Mouse (Mus musculus): ENCODE measurements around the gene Tmod3. TPM values are rescaled to one million over a fixed set of nuclear protein-coding genes. Genes with fewer than 3 reads are reported as not detected.

The Tmod3 gene
- total and polyA plus RNA-seq, 2 experiments from 2014 or later: 35.8 to 65.5 TPM

DNA sequence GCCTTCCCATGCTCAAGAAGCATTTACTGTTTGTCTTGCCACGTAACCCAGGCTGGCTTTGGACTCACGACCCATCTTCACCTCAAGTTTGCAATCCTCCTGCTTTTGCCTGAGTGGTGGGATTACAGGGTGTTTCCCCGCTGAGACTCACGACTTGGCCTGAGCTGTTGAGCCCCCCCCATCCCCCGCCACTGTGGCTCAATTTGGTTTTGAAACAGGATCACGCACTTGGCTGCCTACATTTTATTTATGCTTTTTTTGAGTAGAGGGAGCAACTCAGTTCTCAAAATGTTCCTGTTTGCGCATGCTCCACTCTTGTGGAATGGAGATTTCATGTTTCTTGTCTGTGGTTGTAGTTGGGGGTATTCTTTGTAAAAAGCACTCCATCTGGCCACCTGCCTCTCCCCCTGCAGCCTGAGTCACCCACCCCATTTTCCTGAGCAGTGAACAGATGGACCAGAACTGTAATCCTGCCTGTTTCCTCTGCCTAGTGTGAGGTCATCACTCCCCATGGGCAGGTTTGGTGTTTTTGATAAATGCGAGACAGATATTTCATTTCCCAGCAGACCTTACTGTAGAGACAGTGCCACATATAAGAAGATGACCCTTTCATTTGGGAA, 80.2 kb downstream of the Tmod3 start:
- no peak overlapping the region; the same call in 1 of the 2 replicates for H3K9ac ChIP-seq (replicated peaks; ENCODE audit: low read length, poor library complexity, severe bottlenecking)
- DNase-seq (ENCODE audit: low spot score): peak; percentile 51
- H3K4me1 ChIP-seq (ENCODE audit: insufficient read depth, low read length): no peaks in the 10 kb centered on the region
- H3K9me3 ChIP-seq (ENCODE audit: low read length): no peaks in the 10 kb centered on the region
- no peak overlapping the region for H3K4me3 ChIP-seq (ENCODE audit: low read depth, low read length)
- H3K27me3 ChIP-seq (ENCODE audit: insufficient read depth, low read length): no peaks in the 10 kb centered on the region
- peaks cover 7% of the 10 kb centered on the region for H3K36me3 ChIP-seq (ENCODE audit: insufficient read depth, low read length)
- H3K4me2 ChIP-seq (ENCODE audit: low read depth, low read length, poor library complexity, severe bottlenecking): no peak overlapping the region
- TF ChIP-seq CTCF (IDR thresholded peaks at IDR 0.05): no peak
- ATAC-seq (ENCODE audit: low FRiP score): no peak
- no peak overlapping the region for H3K27ac ChIP-seq (ENCODE audit: low read depth, low read length)
- WGBS: 44% methylated on average over 8 of the region's 8 CpGs

DNA sequence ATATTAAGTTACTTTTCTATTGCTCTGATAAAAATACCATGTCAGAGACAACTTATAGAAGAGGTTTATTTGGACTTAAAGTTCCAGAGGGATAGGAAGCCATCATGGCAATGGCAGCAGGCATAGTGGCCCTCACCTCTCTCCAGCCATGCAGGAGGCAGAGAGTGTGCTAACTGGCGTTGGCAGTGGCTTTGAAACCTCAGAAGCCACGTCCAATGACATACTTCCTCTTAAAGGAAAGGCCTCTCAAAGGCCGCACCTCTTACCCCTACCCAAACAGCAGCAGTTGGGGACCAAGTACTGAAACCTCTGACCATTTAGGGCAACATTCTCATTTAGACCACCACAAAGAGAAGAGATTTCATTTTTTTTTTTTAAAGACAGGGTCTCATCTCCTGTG, 82.2 kb downstream of the Tmod3 start:
- Histone ChIP-seq H3K27me3 (ENCODE audit: insufficient read depth, low read length) (no peaks in the 10 kb centered on the region), H3K9me3 (ENCODE audit: low read length) (no peaks in the 10 kb centered on the region), H3K27ac (ENCODE audit: low read depth, low read length) (no peak overlapping the region), H3K4me3 (ENCODE audit: low read depth, low read length) (no peak overlapping the region), H3K4me1 (ENCODE audit: insufficient read depth, low read length) (no peaks in the 10 kb centered on the region), H3K36me3 (ENCODE audit: insufficient read depth, low read length) (0 out of 2 replicates have a peak, but pooled peaks cover 3% of the 10 kb centered on the region), H3K4me2 (ENCODE audit: low read depth, low read length, poor library complexity, severe bottlenecking) (no peak overlapping the region), H3K9ac (replicated peaks; ENCODE audit: low read length, poor library complexity, severe bottlenecking) (no peak overlapping the region)
- WGBS: 75% methylated on average over 3 of the region's 3 CpGs
- no peak for TF ChIP-seq CTCF (IDR thresholded peaks at IDR 0.05)
- ATAC-seq (ENCODE audit: low FRiP score): no peak
- no peak for DNase-seq (ENCODE audit: low spot score)

DNA sequence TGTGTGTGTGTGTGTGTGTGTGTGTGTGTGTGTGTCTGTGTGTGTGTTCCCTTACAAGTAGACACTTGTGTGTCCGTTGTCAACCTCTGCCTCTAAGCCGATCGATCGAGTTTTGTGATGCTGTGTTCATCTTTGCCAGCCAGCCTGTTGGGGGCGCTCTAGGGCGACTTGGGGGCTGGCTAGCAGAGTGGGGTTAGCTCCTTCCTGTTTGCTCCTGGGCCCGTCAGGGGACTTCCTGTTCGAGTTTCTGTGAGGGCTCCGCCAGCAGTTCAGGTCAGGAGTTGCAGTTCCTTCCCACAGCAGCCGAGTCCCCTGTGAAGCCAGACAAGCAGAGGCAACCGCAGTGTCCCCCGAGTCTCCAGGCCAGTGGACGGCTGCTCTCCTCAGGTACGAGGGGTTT, 91.2 kb downstream of the Tmod3 start:
- H3K4me3 ChIP-seq (ENCODE audit: low read depth, low read length): no peak overlapping the region
- no peak overlapping the region for H3K9ac ChIP-seq (replicated peaks; ENCODE audit: low read length, poor library complexity, severe bottlenecking)
- 80% methylated on average over 14 of the region's 14 CpGs for WGBS
- H3K4me2 ChIP-seq (ENCODE audit: low read depth, low read length, poor library complexity, severe bottlenecking): no peak overlapping the region
- no peak overlapping the region for H3K27ac ChIP-seq (ENCODE audit: low read depth, low read length)
- H3K27me3 ChIP-seq (ENCODE audit: insufficient read depth, low read length): no peaks in the 10 kb centered on the region
- DNase-seq (ENCODE audit: low spot score) (peak; percentile 31), ATAC-seq (ENCODE audit: low FRiP score) (no peak)
- H3K9me3 ChIP-seq (ENCODE audit: low read length): no peaks in the 10 kb centered on the region
- peak; percentile 40; the same call in 1 of the 2 replicates for TF ChIP-seq CTCF (IDR thresholded peaks at IDR 0.05)
- H3K4me1 ChIP-seq (ENCODE audit: insufficient read depth, low read length): no peaks in the 10 kb centered on the region
- H3K36me3 ChIP-seq (ENCODE audit: insufficient read depth, low read length): peaks cover 24% of the 10 kb centered on the region

DNA sequence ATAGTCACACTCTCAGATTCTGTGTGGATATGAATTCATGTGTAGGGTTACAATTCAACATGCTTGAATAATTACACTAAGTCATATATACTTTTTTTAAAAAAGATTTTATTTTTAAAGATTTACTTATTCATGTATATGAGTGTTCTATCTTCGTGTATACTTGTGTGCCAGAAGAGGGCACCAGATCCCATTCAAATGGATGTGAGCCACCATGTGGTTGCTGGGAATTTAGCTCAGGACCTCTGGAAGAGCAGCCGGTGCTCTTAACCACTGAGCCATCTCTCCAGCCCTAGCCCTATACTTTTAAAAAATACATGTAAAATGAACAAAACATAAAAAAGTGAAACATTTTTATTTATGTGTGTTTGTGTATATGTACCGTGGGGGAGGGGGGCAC, 91.9 kb downstream of the Tmod3 start:
- DNase-seq (ENCODE audit: low spot score) (no peak), ATAC-seq (ENCODE audit: low FRiP score) (no peak)
- Histone ChIP-seq H3K27ac (ENCODE audit: low read depth, low read length) (no peak overlapping the region), H3K4me1 (ENCODE audit: insufficient read depth, low read length) (no peaks in the 10 kb centered on the region), H3K4me2 (ENCODE audit: low read depth, low read length, poor library complexity, severe bottlenecking) (no peak overlapping the region), H3K27me3 (ENCODE audit: insufficient read depth, low read length) (no peaks in the 10 kb centered on the region), H3K4me3 (ENCODE audit: low read depth, low read length) (no peak overlapping the region), H3K9ac (replicated peaks; ENCODE audit: low read length, poor library complexity, severe bottlenecking) (no peak overlapping the region), H3K36me3 (ENCODE audit: insufficient read depth, low read length) (peaks cover 30% of the 10 kb centered on the region), H3K9me3 (ENCODE audit: low read length) (no peaks in the 10 kb centered on the region)
- peak; percentile 13; the same call in 1 of the 2 replicates for TF ChIP-seq CTCF (IDR thresholded peaks at IDR 0.05)
- 96% methylated on average over 3 of the region's 3 CpGs for WGBS

DNA sequence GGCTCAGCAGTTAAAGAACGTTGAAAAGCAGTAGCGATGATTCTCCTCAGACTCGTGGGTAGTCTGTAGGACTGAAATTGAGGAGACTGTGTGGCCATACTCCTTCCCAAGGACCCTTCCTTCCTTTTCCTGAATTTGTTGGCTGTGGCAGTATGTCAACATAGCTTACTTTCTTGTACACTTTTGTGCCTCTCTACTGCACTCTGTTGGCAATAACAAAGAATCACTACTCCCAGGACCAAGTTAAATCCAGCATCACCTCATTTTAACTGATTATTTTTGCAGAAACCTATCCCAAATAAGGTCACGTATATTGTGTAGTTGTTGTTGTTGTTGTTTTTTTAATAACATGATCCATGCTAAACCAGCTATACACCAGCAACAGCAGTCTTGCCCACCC, 92.8 kb downstream of the Tmod3 start:
- no peaks in the 10 kb centered on the region for H3K9me3 ChIP-seq (ENCODE audit: low read length)
- WGBS: 87% methylated on average over 4 of the region's 4 CpGs
- H3K4me3 ChIP-seq (ENCODE audit: low read depth, low read length): no peak overlapping the region
- H3K4me2 ChIP-seq (ENCODE audit: low read depth, low read length, poor library complexity, severe bottlenecking): no peak overlapping the region
- peaks cover 38% of the 10 kb centered on the region for H3K36me3 ChIP-seq (ENCODE audit: insufficient read depth, low read length)
- peak; percentile 56 for TF ChIP-seq CTCF (IDR thresholded peaks at IDR 0.05)
- ATAC-seq (ENCODE audit: low FRiP score) (no peak), DNase-seq (ENCODE audit: low spot score) (no peak)
- H3K27ac ChIP-seq (ENCODE audit: low read depth, low read length): no peak overlapping the region
- no peaks in the 10 kb centered on the region for H3K27me3 ChIP-seq (ENCODE audit: insufficient read depth, low read length)
- no peaks in the 10 kb centered on the region for H3K4me1 ChIP-seq (ENCODE audit: insufficient read depth, low read length)
- H3K9ac ChIP-seq (replicated peaks; ENCODE audit: low read length, poor library complexity, severe bottlenecking): no peak overlapping the region

DNA sequence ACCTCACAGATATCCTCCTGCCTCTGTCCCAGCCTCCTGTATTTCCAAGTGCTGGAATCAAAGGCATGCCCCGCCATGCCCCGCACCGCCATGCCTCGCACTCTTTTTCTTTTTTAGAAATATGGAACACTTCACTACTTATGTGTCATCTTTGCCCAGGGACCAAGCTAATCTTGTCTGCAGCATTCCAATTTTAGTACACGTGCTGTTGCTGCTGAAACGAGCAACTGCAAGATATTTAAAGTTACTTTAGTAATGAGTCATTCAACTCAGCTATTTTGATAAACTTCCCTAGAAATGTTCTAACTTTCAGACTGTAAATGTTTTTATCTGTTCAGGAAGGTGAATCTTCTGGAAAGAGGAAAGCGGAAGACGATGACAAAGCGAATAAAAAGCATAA, 93.6 kb downstream of the Tmod3 start:
- 97% methylated on average over 9 of the region's 9 CpGs for WGBS
- Histone ChIP-seq H3K36me3 (ENCODE audit: insufficient read depth, low read length) (peaks cover 41% of the 10 kb centered on the region), H3K4me3 (ENCODE audit: low read depth, low read length) (no peak overlapping the region), H3K27me3 (ENCODE audit: insufficient read depth, low read length) (no peaks in the 10 kb centered on the region), H3K9me3 (ENCODE audit: low read length) (no peaks in the 10 kb centered on the region), H3K9ac (replicated peaks; ENCODE audit: low read length, poor library complexity, severe bottlenecking) (no peak overlapping the region), H3K4me2 (ENCODE audit: low read depth, low read length, poor library complexity, severe bottlenecking) (no peak overlapping the region), H3K4me1 (ENCODE audit: insufficient read depth, low read length) (no peaks in the 10 kb centered on the region), H3K27ac (ENCODE audit: low read depth, low read length) (no peak overlapping the region)
- no peak for DNase-seq (ENCODE audit: low spot score)
- no peak for ATAC-seq (ENCODE audit: low FRiP score)
- no peak for TF ChIP-seq CTCF (IDR thresholded peaks at IDR 0.05)
